Mouse (Mus musculus): ENCODE measurements around the gene Lrig3. TPM values are rescaled to one million over a fixed set of nuclear protein-coding genes. Genes with fewer than 3 reads are reported as not detected.

Lrig3 gene
- polyA plus RNA-seq, 1 experiment from 2014 or later, result 19.4 TPM

DNA sequence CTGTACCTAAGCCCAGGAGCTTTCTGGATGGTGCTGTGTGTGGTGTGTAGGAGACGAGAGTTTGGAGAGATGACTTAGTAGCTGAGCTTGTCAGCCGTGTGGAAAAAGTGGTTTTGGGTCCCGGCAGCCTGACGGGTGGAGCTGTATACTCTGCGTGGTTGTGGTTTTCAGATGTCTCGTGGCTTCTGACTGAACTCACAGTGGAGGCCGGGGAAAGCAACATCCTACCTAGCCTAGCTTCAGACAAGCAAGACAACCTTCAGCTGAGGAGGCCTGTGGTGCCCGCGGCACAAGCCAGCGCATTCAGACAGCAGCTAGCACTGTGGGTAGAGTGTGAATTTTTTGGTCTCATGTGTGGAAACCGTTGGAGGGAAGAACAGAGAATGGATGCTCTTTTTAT, 47.7 kb downstream of the Lrig3 start:
- H3K4me3 ChIP-seq (replicated peaks), result no peak overlapping the region
- peaks cover 58% of the 10 kb centered on the region for H3K36me3 ChIP-seq
- H3K4me1 ChIP-seq, result no peaks in the 10 kb centered on the region
- no peak overlapping the region for H3K9ac ChIP-seq
- H3K4me2 ChIP-seq, result no peak overlapping the region
- H3K9me3 ChIP-seq, result no peaks in the 10 kb centered on the region
- no peak for ATAC-seq (ENCODE audit: insufficient read depth, low FRiP score, low read depth)
- 85% methylated on average over 11 of the region's 11 CpGs for WGBS
- H3K27me3 ChIP-seq (replicated peaks), result no peaks in the 10 kb centered on the region
- H3K27ac ChIP-seq, result no peak overlapping the region

- Histone ChIP-seq H3K27me3 (replicated peaks) (no peaks in the 10 kb centered on the region), H3K9ac (no peak overlapping the region), H3K4me2 (no peak overlapping the region), H3K36me3 (peaks cover 48% of the 10 kb centered on the region), H3K9me3 (no peaks in the 10 kb centered on the region), H3K4me1 (no peaks in the 10 kb centered on the region), H3K27ac (no peak overlapping the region), H3K4me3 (replicated peaks) (no peak overlapping the region)
- ATAC-seq (ENCODE audit: insufficient read depth, low FRiP score, low read depth), result no peak
- 95% methylated on average over 8 of the region's 8 CpGs for WGBS
Observed at GRCm38 (mm10) chr10:126014673-126015072, 48.7 kb downstream of the Lrig3 start.

GRCm38 (mm10) chr10:126015644-126016043, 49.7 kb downstream of the Lrig3 start:
- peaks cover 39% of the 10 kb centered on the region for H3K36me3 ChIP-seq

GRCm38 (mm10) chr10:126019350-126019991, 53.5 kb downstream of the Lrig3 start:
- Histone ChIP-seq H3K36me3 (peaks cover 26% of the 10 kb centered on the region), H3K9ac (no peak overlapping the region), H3K4me1 (no peaks in the 10 kb centered on the region), H3K4me3 (replicated peaks) (no peak overlapping the region), H3K9me3 (no peaks in the 10 kb centered on the region), H3K27me3 (replicated peaks) (no peaks in the 10 kb centered on the region), H3K27ac (no peak overlapping the region), H3K4me2 (no peak overlapping the region)
- 62% methylated on average over 15 of the region's 15 CpGs for WGBS
- ATAC-seq (ENCODE audit: insufficient read depth, low FRiP score, low read depth), result peak; percentile 74

More at GRCm38 (mm10) chr10:126015644-126016043, 49.7 kb downstream of the Lrig3 start:
- Histone ChIP-seq H3K27ac (no peak overlapping the region), H3K9me3 (no peaks in the 10 kb centered on the region), H3K4me2 (no peak overlapping the region), H3K4me1 (no peaks in the 10 kb centered on the region), H3K9ac (no peak overlapping the region), H3K27me3 (replicated peaks) (no peaks in the 10 kb centered on the region), H3K4me3 (replicated peaks) (no peak overlapping the region)
- no peak for ATAC-seq (ENCODE audit: insufficient read depth, low FRiP score, low read depth)
- WGBS, result 94% methylated on average over 6 of the region's 6 CpGs

GRCm38 (mm10) chr10:126028574-126029440, 62.8 kb downstream of the Lrig3 start:
- no peak for ATAC-seq (ENCODE audit: insufficient read depth, low FRiP score, low read depth)
- no peak overlapping the region for H3K4me2 ChIP-seq
- H3K9ac ChIP-seq, result no peak overlapping the region
- H3K9me3 ChIP-seq, result no peaks in the 10 kb centered on the region
- no peaks in the 10 kb centered on the region for H3K4me1 ChIP-seq
- no peak overlapping the region for H3K4me3 ChIP-seq (replicated peaks)
- WGBS, result 21% methylated on average over 8 of the region's 8 CpGs
- H3K27ac ChIP-seq, result no peak overlapping the region
- H3K36me3 ChIP-seq, result no peaks in the 10 kb centered on the region
- H3K27me3 ChIP-seq (replicated peaks), result no peaks in the 10 kb centered on the region

DNA sequence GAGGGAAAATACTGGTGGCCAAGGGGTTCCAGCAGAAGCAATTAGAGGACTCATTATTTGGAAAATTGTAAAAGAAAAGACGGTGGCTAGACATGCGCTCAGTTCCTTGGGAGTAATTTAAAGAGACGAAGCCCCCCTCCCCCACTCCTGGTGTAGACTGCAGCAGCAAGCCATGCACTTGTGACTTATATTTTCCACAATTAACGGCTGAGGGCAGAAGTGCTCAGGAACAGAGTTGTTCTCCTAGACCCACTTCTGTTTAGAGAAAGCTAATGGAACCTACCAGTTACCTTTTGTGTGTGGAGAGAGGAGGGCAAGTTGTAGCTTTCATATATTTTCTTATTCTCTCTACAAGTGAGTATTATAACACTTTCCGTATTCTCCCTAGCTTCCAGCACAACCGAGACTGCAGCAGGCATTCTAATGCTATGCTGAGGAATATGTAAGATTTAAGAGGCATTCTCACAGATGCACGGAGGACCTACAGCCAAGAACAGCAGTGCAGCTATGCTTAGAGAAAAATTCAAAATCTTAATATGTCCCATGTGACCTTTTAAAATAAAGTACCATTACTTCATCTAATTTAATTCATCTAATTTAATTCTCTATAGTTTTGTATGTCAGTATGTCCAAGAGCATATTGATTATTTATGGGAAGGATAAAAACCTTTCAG, 63.6 kb downstream of the Lrig3 start:
- Histone ChIP-seq H3K9me3 (no peaks in the 10 kb centered on the region), H3K27me3 (replicated peaks) (no peaks in the 10 kb centered on the region), H3K36me3 (no peaks in the 10 kb centered on the region), H3K9ac (no peak overlapping the region), H3K27ac (no peak overlapping the region), H3K4me1 (no peaks in the 10 kb centered on the region), H3K4me3 (replicated peaks) (no peak overlapping the region), H3K4me2 (no peak overlapping the region)
- WGBS, result 54% methylated on average over 7 of the region's 7 CpGs
- no peak; the same call in 1 of the 2 replicates for ATAC-seq (ENCODE audit: insufficient read depth, low FRiP score, low read depth)

DNA sequence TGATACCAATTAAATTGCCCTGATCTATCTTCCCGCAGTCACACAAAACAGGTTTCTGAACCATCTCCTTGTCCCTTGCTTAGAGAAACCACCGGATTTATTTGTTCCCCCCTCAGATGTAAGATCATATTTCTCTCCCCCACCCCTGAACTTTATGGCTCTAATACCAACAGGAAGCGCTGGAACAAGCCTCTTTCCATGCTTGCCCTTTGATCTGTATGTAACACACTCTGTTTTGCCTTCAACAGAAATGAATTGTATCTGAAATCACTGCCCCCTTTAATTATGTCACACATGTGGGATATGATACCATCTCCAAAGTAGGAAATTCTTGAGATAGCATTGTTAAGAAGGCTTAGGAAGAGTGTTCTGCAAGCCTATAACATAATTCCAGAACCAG, 90.9 kb downstream of the Lrig3 start:
- Histone ChIP-seq H3K9ac (no peak overlapping the region), H3K4me2 (no peak overlapping the region), H3K4me1 (no peaks in the 10 kb centered on the region), H3K36me3 (no peaks in the 10 kb centered on the region), H3K9me3 (no peaks in the 10 kb centered on the region), H3K4me3 (replicated peaks) (no peak overlapping the region), H3K27me3 (replicated peaks) (no peaks in the 10 kb centered on the region), H3K27ac (no peak overlapping the region)
- ATAC-seq (ENCODE audit: insufficient read depth, low FRiP score, low read depth), result no peak
- 57% methylated on average over 3 of the region's 3 CpGs for WGBS

DNA sequence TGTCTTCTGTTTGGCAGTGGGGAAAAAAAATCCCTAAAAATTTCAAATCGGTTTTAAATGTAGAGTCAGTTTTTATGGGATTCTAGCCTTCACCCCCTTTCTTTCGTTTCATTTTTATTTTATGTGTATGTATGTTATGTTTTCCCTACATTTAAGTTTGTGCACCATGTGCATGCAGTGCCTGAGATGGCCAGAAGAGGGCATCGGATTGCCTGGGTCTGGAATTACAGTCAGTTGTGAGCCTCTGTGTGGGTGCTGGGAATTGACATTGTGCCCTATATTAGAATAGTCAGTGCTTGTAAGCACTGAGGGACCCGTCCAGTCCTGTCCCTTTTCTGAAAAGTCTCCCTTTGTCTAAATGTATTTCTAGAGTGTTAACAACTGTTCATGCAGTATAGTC, 96.8 kb downstream of the Lrig3 start:
- H3K9me3 ChIP-seq, result no peaks in the 10 kb centered on the region
- H3K4me1 ChIP-seq, result no peaks in the 10 kb centered on the region
- no peaks in the 10 kb centered on the region for H3K36me3 ChIP-seq
- H3K4me3 ChIP-seq (replicated peaks), result no peak overlapping the region
- H3K9ac ChIP-seq, result no peak overlapping the region
- H3K4me2 ChIP-seq, result no peak overlapping the region
- H3K27ac ChIP-seq, result no peak overlapping the region
- H3K27me3 ChIP-seq (replicated peaks), result no peaks in the 10 kb centered on the region
- 87% methylated on average over 4 of the region's 4 CpGs for WGBS
- ATAC-seq (ENCODE audit: insufficient read depth, low FRiP score, low read depth), result no peak

Small RNAs within 50 kb of the gene (microRNA-seq; reads per million reads assigned to microRNA genes)
- not detected for gene Gm22183
